Mouse (Mus musculus): ENCODE data around the gene Sipa1.

DNA sequence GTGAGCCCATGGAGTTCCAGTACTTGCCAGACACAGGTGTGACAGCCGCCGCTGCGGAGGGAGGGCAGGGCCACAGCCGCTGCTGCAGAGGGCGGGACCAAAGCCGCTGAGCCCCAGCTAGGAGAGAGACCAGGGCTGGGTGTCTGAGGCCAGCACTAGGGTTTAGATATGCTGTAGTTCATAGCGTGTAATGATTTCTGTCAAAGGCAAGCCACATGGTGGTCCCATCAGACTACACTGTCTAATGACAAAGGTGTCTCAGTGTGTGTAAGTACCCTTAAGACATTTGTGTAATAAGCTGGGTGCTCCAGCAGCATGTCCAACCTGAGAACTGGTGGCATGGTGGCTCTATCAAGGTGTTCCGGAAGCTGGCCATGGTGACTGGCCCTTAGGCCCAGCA is 21.9 kb downstream of the Sipa1 start:
- TF ChIP-seq CTCF (IDR thresholded peaks at IDR 0.05; ENCODE audit: extremely low read depth, insufficient read depth, insufficient read length, insufficient replicate concordance), result no peak
- TF ChIP-seq POLR2A (IDR thresholded peaks at IDR 0.05; ENCODE audit: low read depth, low read length), result no peak
